9 mouse cellular contexts compared by ENCODE assay signal in the genomic region with DNA sequence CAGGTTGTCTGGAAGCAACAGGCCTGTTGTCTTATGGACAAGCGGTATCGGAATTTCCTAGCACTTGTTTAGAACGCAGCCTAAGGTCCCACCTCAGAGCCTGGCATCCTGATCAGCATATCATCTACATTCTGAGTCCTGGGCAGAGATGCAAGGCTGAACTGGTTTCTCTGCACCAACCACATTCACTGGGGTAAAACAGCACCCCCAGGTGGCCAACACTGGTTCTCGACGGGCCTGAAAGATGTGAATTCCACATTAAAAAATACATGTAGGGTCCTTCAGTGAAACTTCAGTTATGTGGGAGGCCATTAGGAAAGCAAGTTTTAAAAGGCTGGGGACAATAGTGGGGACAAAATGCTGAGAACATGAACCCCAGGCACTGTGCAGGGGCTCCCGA. TPM values are rescaled to one million over a fixed set of nuclear protein-coding genes. Genes with fewer than 3 reads are reported as not detected.
DNase-seq lines count a peak whose midpoint lies in the region; ATAC-seq lines count a peak whose summit lies in the region.
"Had no signal": no experiment of that assay in that cellular context is flagged by ENCODE, and none has a peak within 500 bp of the region (broad histone marks: within the 10 kb centered on the region; RNA-seq: fewer than 3 reads in every experiment).

No protein-coding gene starts in this region.

- peaks cover 38% of the 10 kb centered on the region for H3K4me1 ChIP-seq in neural tube, embryonic 15.5 days
- H3K4me1 ChIP-seq in embryonic facial prominence, embryonic 10.5 days = peaks cover 45% of the 10 kb centered on the region
- H3K4me1 ChIP-seq: megakaryocyte, embryonic 14.5 days had no signal

- 69% methylated on average over 6 of the region's 6 CpGs for WGBS in neural tube, embryonic 15.5 days
- 64% methylated on average over 6 of the region's 6 CpGs for WGBS in embryonic facial prominence, embryonic 10.5 days

- H3K27ac ChIP-seq in neural tube, embryonic 15.5 days (replicated peaks) = no peak overlapping the region
- no peak overlapping the region for H3K27ac ChIP-seq in embryonic facial prominence, embryonic 10.5 days (replicated peaks)

- no peak overlapping the region for H3K9ac ChIP-seq in neural tube, embryonic 15.5 days (replicated peaks)

- no peaks in the 10 kb centered on the region for H3K36me3 ChIP-seq in neural tube, embryonic 15.5 days
- H3K36me3 ChIP-seq in embryonic facial prominence, embryonic 10.5 days (replicated peaks) = no peaks in the 10 kb centered on the region

- ATAC-seq in cerebellum, adult (ENCODE audit: insufficient number of reproducible peaks, low FRiP score, low TSS enrichment) = no peak
- ATAC-seq in neural tube, embryonic 15.5 days (ENCODE audit: low FRiP score) = no peak

- no peak overlapping the region for H3K4me2 ChIP-seq in neural tube, embryonic 15.5 days

- H3K27me3 ChIP-seq in neural tube, embryonic 15.5 days (replicated peaks) = no peaks in the 10 kb centered on the region
- no peaks in the 10 kb centered on the region for H3K27me3 ChIP-seq in embryonic facial prominence, embryonic 10.5 days (replicated peaks; ENCODE audit: low read depth, poor library complexity, severe bottlenecking)

- peak; percentile 16 for DNase-seq in cerebellum, adult 11 months
- DNase-seq in neural tube, embryonic 10.5 days (ENCODE audit: extremely low spot score, low spot score) = peak; percentile 55
- peak; percentile 62 for DNase-seq in embryonic facial prominence, embryonic 10.5 days (ENCODE audit: low spot score)
- peak; percentile 69 for DNase-seq in layer of hippocampus, adult 9-11 months
- DNase-seq in mesoderm, embryonic 11.5 days (ENCODE audit: low read depth, low spot score) = peak; percentile 26
- peak; percentile 70 for DNase-seq in thymus, postnatal 25 days

- no peak overlapping the region for H3K4me3 ChIP-seq in neural tube, embryonic 15.5 days (replicated peaks)
- no peak overlapping the region for H3K4me3 ChIP-seq in embryonic facial prominence, embryonic 10.5 days
- H3K4me3 ChIP-seq: megakaryocyte, embryonic 14.5 days had no signal

- no peaks in the 10 kb centered on the region for H3K9me3 ChIP-seq in neural tube, embryonic 15.5 days (replicated peaks)
- H3K9me3 ChIP-seq in embryonic facial prominence, embryonic 10.5 days = no peaks in the 10 kb centered on the region

RNA-seq across cellular contexts. Expression of a gene that starts 20.0 kb away (rescaled TPM):
- 0.20 TPM in 1 of 2 replicates, not detected in the other for polyA plus RNA-seq in neural tube, embryonic 15.5 days (2015; fragmentation: Nextera tagmentation; extraction: Ambion mirVana)
- polyA plus RNA-seq in embryonic facial prominence, embryonic 10.5 days (2016; fragmentation: Nextera tagmentation; extraction: Ambion mirVana) = 0.05 and 0.07 TPM in 2 replicates

Comparison
In these comparisons a context has a peak if more than half of its experiments do, and no peak if none do; other contexts are left out.
1. DNase-seq: peak in every context shown above with its lines; median percentile 70 in thymus, postnatal 25 days; 69 in layer of hippocampus, adult 9-11 months; 62 in embryonic facial prominence, embryonic 10.5 days; 55 in neural tube, embryonic 10.5 days; 26 in mesoderm, embryonic 11.5 days; 16 in cerebellum, adult 11 months.